Mouse (Mus musculus): Measurements from ENCODE around the gene Tubgcp6.

Gene Tubgcp6

GRCm38 (mm10) chr15:89141443-89141842 is 18.5 kb upstream of the Tubgcp6 start:
- no peak for DNase-seq

GRCm38 (mm10) chr15:89140659-89141252 is 17.8 kb upstream of the Tubgcp6 start, which contains the start of gene Mapk12:
TSS of gene Mapk12 (minus strand) at chr15:89140703.
- peak; percentile 59 to 64 for DNase-seq

DNA sequence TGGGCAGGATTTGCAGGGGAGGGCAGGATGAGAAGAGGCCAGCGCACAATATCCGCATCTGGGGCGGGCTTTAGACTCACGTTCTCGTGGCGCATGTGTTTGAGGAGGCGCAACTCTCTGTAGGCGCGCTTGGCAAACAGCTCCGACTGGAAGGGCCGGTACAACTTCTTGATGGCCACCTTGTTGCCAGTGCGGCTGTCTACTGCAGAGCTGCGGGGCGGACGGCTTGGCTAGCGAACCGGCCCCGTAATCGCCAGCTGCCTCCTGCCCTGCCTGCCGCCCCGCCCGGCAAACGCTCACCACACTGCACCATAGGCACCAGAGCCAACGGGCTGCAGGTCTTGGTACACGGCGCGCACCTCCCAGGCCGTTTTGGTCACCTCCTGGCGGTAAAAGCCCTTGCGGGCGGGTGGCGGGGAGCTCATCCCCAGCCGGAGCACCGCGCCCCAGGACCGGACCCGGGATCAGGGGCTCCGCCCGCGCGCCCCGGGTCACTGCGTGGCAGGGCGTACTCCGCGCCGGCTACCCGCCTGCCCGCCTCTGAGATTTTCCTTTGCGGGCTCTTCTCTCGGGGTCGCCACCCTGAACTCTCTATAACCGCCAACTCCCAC is 17.2 kb upstream of the Tubgcp6 start:
- peak; percentile 68 to 70 for DNase-seq

- no peak for DNase-seq
These were observed 15.6 kb upstream of the Tubgcp6 start for GRCm38 (mm10) chr15:89138531-89138930.

DNA sequence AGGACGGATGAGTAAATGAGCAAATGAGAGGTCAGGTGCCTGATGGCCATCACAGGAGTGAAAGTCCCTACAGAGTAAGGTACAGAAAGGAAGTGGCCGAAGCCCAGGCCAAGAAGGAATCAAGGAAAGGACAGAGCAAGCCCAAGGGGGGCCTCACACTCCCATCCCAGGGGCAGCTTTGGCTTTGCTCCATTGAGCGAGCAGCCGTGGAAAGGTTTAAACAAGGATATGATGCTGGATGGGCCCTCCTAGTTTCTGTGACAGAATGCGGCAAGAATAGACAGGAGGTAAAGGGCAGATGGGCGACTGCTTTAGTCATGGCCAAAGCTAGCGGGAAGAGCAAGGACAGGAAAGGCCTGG is 15.1 kb upstream of the Tubgcp6 start:
- DNase-seq = no peak

- DNase-seq = peak in 1 of 2 experiments; percentile 50
These were observed 14.6 kb upstream of the Tubgcp6 start for GRCm38 (mm10) chr15:89137378-89138045.

DNA sequence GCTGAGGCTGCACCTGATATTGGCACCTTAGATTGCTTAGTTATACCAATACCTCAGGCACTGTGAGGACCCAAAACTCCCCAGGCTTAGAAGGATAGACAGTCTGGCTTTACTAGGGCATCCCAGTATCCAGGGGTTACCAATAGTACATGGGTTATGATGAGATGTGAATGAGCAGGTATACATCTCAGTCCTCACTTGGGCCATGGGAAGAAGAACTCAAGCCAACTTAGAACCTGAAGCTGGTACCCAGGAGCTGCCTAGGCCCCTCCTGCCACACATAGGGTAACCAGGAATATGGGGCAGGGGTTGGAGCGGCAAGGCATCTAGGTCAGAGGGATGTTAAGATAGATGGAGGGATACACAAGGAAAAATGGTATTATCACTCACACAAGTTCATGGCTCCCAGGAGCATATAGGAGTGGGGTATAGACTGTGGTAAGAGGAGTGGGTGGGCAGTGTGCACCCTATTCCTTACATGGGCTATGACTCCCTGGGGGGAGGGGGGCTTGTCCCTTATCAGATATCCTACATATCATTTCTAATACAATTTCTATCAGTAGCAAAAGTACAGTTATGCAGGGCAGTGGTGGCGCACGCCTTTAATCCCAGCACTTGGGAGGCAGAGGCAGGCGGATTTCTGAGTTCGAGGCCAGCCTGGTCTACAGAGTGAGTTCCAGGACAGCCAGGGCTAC is 13.7 kb upstream of the Tubgcp6 start:
- DNase-seq = no peak

DNA sequence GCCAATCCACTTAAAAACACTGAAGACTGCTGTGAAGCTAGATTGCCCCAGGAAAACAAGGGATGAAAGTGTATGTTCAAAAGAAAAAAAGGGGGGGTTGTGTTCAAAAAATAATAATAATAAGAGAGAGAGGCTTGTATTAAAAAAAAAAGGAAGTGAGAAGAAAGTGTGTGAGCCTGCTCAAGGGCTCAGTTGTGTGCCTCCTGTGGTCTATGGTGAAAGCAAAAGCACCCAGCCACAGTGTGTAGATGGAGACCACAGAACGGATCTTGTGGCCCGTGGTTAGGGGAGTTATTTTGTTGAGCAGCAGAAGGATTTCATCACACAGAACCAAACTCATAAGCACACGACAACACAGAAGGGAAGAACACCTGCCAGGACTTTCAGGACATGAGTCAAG is 8.4 kb upstream of the Tubgcp6 start:
- no peak for DNase-seq

DNA sequence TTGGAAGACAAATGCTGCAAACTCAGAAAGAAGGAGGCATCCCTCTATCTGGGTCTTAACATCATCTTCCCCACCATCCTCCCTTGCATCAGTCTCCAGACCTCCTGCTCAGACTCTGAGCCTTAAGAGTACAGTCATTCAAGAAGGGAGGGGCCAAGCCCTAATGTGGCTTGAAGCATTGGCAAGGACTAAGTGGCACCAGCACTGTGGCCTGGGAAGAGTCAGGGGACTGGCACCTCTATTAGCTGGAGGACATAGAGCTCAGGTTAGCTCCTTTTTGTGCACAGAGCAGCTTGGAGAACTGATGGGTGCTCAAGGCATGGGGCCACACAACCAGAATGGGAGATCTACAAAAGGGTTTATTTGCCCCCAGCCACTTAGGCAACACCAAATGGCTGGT is 7.3 kb upstream of the Tubgcp6 start:
- no peak for DNase-seq

GRCm38 (mm10) chr15:89128382-89129350 is 5.8 kb upstream of the Tubgcp6 start, which contains the start of gene Hdac10:
TSS of gene Hdac10 (minus strand) at chr15:89128700.
- peak; percentile 94 to 97 for DNase-seq

DNA sequence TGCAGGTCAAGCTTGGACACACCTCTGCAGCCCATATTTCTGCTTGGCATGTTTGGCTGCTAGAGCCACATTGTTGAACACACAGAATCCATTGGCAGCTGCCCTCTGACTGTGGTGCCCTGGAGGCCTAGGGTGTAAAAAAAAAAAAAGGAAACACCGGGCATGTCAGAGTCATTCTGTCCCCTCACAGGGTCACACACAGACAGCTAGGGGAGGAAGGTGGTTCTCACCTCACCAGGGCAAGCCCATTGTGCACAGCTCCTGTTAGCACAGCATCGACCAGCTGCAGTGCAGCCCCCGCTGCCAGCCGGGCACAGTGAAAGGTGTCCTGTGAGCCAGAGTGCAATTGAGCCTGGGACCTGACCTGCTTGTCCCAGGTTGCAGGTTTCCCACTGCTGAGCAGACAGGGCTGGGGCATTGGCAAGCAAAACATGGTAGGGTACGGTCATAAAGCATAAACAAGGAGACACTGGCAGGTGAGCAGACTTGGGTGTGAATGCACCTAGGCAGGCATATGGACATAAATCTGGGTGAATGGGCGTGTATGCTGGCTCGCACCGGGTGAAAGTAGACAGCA is 4.5 kb upstream of the Tubgcp6 start:
- DNase-seq = no peak

DNA sequence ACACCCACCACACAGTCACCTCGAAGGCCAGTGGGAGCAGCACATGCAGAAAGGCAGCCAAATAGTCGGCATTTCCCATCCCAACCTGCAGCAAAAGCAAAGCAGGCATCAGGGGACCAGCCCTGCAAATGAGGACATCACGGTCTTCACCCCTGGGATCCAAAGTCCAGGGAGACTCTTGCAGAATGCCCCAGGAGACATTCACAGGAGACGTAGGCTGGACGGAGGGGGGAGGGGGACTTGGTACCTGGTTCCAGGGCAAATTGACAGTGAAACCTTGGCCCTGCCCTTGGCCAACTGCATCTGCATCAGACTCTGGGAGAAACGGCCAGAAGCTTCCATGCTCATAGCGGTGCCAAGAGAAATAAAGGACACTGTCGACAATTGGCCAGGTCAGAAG is 3.7 kb upstream of the Tubgcp6 start:
- DNase-seq = no peak

- no peak for DNase-seq
These were observed 2.4 kb upstream of the Tubgcp6 start for GRCm38 (mm10) chr15:89125351-89125750.

DNA sequence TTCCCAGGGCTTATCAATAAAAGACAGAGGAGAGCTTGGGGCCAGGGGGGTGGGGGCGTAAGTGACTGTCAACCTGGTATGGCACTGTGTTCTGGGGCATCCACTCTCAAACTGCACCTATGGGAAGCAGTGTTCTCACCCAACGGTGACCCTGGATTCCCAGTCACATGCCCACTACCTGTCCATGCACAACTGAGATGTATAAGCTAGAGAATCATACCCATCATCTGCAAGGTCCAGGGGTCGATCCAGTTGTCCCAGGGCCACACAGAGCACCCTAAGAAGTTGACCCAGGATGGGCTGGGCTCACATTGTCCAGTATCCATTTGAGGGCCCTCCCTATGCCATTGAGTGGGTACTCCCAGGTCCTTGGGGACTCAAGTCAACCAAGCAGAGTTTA is 1.4 kb upstream of the Tubgcp6 start:
- no peak for DNase-seq

DNA sequence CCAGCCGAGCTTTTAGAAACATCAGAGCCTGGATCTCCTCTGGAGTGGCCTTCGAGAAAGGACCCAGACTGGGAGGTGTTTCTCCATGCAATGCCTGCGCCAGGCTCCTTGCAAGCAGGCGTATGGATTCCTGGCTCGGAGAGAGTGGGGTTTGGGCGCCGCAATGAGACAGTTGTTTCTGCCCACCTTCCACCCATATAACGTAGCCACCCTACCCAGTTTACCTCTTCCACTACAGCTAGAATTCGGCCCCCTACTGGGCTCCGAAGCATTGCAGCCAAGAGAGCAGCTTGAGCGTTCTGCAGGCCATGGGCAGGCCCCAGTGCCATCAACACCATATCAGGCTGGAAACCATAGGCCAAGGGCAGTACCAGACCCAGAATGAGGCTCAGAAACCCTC is 683 bp upstream of the Tubgcp6 start:
- DNase-seq = peak; percentile 83 to 84

- no peak for DNase-seq
These were observed 4.9 kb downstream of the Tubgcp6 start for GRCm38 (mm10) chr15:89118007-89118406.

DNA sequence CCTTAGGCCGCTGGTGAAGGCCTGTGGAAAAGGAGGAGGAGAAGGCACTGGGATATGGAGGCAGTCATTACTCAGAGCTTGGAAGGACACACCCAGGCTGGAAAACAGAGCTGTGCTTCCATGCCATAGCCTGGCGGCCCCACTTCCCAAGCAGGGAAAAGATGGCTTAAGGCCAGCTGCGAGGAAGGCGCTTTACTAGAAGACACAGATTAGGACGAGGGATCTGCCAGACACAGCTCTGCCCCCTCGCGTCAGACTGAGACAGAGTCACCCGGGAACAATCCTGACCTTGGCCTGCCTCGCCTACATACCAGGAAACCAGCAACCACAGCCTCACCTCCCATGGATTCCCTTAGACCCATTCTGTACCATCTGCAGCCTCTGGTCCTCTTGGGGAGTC is 12.8 kb downstream of the Tubgcp6 start:
- peak; percentile 69 to 72 for DNase-seq

DNA sequence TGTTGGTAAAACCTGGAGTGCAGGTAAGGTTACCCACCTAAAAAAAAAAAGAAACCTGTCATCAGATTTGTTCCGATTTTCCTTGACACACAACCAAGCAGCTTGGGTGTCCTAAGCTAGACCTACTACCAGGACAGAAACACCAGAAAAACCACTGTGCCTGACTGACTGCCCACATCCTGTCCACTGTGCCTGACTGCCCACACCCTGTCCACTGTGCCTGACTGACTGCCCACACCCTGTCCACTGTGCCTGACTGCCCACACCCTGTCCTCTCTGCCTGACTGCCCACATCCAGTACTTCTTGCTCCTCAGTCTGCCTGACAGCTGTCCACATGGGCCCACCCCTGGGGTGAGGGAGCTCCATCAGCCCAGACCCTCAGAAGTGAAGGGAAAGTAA is 15.9 kb downstream of the Tubgcp6 start:
- DNase-seq = no peak

GRCm38 (mm10) chr15:89106073-89106472 is 16.8 kb downstream of the Tubgcp6 start:
- peak; percentile 64 to 65 for DNase-seq

DNA sequence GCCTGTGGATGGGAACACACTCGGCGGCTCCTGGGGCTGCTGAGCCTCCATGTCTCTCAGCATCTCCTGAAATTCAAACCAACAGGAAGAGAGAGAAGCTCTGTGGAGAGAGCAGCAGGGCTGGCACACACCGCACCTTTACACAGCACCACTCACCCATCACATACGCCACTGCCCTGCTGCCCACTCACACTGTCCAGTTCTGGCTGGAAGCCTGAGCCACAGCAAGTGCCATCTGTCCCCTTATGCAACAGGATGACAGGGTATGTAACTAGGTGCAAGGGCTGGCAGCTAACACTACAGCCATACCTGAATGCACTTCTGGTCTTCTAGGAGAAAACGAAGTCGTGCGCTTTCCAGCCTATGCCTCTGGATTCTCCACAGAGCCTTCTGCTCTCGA is 18.5 kb downstream of the Tubgcp6 start:
- DNase-seq = peak; percentile 92 to 93

DNA sequence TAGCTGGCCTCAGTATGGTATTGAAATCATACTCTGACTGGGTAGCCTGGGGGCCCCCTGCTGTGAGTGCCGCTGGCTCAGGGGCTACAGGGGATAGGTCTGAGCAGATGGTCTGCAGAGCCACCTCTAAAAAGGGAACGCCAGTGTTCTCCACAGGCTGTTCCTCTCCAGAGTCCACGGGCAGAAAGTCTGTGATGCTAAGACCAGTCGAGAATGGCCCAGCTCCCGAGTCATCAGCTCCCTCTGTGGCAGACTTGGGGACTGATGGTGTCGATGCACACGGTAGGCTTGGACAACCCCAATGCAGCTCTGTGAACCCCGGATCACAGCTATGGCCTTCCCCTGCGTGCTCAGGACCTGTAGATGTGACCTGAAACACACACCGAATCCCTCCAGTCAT is 19.0 kb downstream of the Tubgcp6 start:
- DNase-seq = peak; percentile 67 to 69

DNA sequence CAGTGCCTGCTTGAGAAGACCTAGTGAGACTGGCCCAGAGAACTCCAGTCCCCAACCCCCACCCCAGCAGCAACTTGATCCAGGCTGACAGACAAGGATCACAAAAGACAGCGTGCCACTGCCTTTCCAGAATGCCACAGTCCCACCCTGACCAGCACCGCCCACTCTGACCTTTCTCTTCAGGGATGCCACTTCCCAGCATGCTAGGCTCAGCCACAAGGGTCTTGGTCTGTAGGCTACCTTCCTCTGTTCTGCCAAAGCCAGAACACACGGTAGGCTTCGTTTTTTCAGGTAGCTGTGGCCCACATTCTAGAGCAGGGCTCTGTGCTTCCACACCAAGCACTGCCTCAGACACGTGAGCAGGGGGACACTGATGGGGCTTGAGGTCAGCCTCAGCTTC is 20.3 kb downstream of the Tubgcp6 start:
- DNase-seq = no peak
